Mouse (Mus musculus): ENCODE measurements around the gene Ccl17.

- TF ChIP-seq CTCF (IDR thresholded peaks at IDR 0.05; ENCODE audit: borderline replicate concordance, insufficient read depth, low read depth, low read length): no peak
- TF ChIP-seq POLR2A (IDR thresholded peaks at IDR 0.05; ENCODE audit: borderline replicate concordance, insufficient read depth, low read length): no peak
Observed at GRCm38 (mm10) chr8:94804546-94805340, 5.5 kb upstream of the Ccl17 start.
